Mouse (Mus musculus) CH12.LX (cell line): ENCODE data around the gene Ly6g6d. TPM values are rescaled to one million over a fixed set of nuclear protein-coding genes. Genes with fewer than 3 reads are reported as not detected.
A peak's percentile ranks its signal among the peaks of the same experiment; 100 is the strongest.

Source experiments
- DNase-seq: peaks from one replicate; pipeline ENCODE4 v3.0.0-alpha.2; 2013; ENCODE audit errors: extremely low read depth
- H3K27ac ChIP-seq: 2 replicates; pipeline ENCODE4 v1.5.1; 2012; ENCODE audit warnings: low read depth, mild to moderate bottlenecking, control low read depth, moderate library complexity; ENCODE audit not compliant: insufficient read depth
- H3K27me3 ChIP-seq: replicated peaks from 2 replicates; pipeline ENCODE3; 2012; ENCODE audit warnings: inconsistent platforms
- H3K36me3 ChIP-seq, 2 experiments: replicated peaks in 1 of 2; 2 replicates each; pipeline versions ENCODE3 to v1.6.1; 2012; ENCODE audit warnings: inconsistent platforms in 1 of 2, low read length in 1 of 2, mild to moderate bottlenecking in 1 of 2, mixed read lengths in 1 of 2, moderate library complexity in 1 of 2; ENCODE audit not compliant: control insufficient read depth in 1 of 2, insufficient read depth in 1 of 2
- H3K4me1 ChIP-seq, 2 experiments: 2 replicates each; pipeline ENCODE4 v1.6.1; 2012; ENCODE audit warnings: inconsistent platforms in 1 of 2, moderate library complexity in 1 of 2; ENCODE audit not compliant: insufficient read depth in 2 of 2, control insufficient read depth in 1 of 2
- H3K4me2 ChIP-seq: 2 replicates; pipeline ENCODE4 v1.6.1; 2012; ENCODE audit warnings: low read depth, mild to moderate bottlenecking, control low read depth; ENCODE audit not compliant: poor library complexity, insufficient read depth, severe bottlenecking
- H3K4me3 ChIP-seq, 3 experiments: fragments of 150-350 bp in 1 of 3; sonication (generic) in 1 of 3; replicated peaks in 1 of 3; 2 replicates each; pipeline versions ENCODE3 to v1.5.1; 2011 to 2012; ENCODE audit warnings: low read depth in 2 of 3, low read length in 2 of 3, mild to moderate bottlenecking in 2 of 3, moderate library complexity in 2 of 3, control low read depth in 1 of 3, improper control_type of control experiment in 1 of 3, inconsistent platforms in 1 of 3, mixed read lengths in 1 of 3; ENCODE audit not compliant: poor library complexity in 1 of 3
- H3K79me2 ChIP-seq: replicated peaks from 2 replicates; pipeline ENCODE4 v1.6.1; 2012; ENCODE audit warnings: mild to moderate bottlenecking, moderate library complexity; ENCODE audit not compliant: control insufficient read depth, poor library complexity, insufficient read depth, severe bottlenecking; ENCODE audit errors: extremely low read depth
- H3K9ac ChIP-seq: 2 replicates; pipeline ENCODE4 v1.6.1; 2012; ENCODE audit warnings: low read depth, mild to moderate bottlenecking, control low read depth, moderate library complexity; ENCODE audit not compliant: insufficient read depth
- H3K9me3 ChIP-seq: replicated peaks from 2 replicates; pipeline ENCODE3; 2012; ENCODE audit warnings: low read length, inconsistent platforms, mixed read lengths
- BHLHE40 ChIP-seq: IDR thresholded peaks from 2 replicates; pipeline ENCODE4 v1.6.1; 2011; ENCODE audit warnings: mild to moderate bottlenecking, low read depth, low read length, improper control_type of control experiment
- CHD1 ChIP-seq: IDR thresholded peaks from 2 replicates; pipeline ENCODE4 v1.6.1; 2012; ENCODE audit warnings: low read depth, low read length, improper control_type of control experiment, inconsistent platforms
- CHD2 ChIP-seq: IDR thresholded peaks from 2 replicates; pipeline ENCODE4 v1.6.1; 2011; ENCODE audit warnings: low read length, improper control_type of control experiment
- CTCF ChIP-seq, 2 experiments: IDR thresholded peaks in 1 of 2; conservative IDR thresholded peaks in 1 of 2; 2 replicates each; pipeline ENCODE4 v1.5.1; 2011 to 2012; ENCODE audit warnings: low read depth in 2 of 2, low read length in 2 of 2, improper control_type of control experiment in 1 of 2, inconsistent platforms in 1 of 2, mild to moderate bottlenecking in 1 of 2, moderate library complexity in 1 of 2
- E2F4 ChIP-seq: IDR thresholded peaks from 2 replicates; pipeline ENCODE4 v1.6.1; 2011; ENCODE audit warnings: low read depth, low read length, improper control_type of control experiment; ENCODE audit not compliant: insufficient replicate concordance
- ELF1 ChIP-seq: IDR thresholded peaks from 2 replicates; pipeline ENCODE4 v1.6.1; 2014; ENCODE audit warnings: low read depth, mild to moderate bottlenecking, inconsistent platforms, low read length, improper control_type of control experiment
- EP300 ChIP-seq: IDR thresholded peaks from 2 replicates; pipeline ENCODE4 v1.6.1; 2011; ENCODE audit warnings: low read length, improper control_type of control experiment
- ETS1 ChIP-seq: conservative IDR thresholded peaks from 2 replicates; pipeline ENCODE4 v1.6.1; 2012; ENCODE audit warnings: low read depth, mild to moderate bottlenecking, inconsistent platforms, low read length, improper control_type of control experiment, moderate library complexity
- GABPA ChIP-seq: IDR thresholded peaks from 2 replicates; pipeline ENCODE4 v1.6.1; 2012; ENCODE audit warnings: low read depth, low read length, improper control_type of control experiment, inconsistent platforms; ENCODE audit not compliant: insufficient replicate concordance
- HCFC1 ChIP-seq: IDR thresholded peaks from 2 replicates; pipeline ENCODE4 v1.6.1; 2012; ENCODE audit warnings: low read depth, mild to moderate bottlenecking, inconsistent platforms, low read length, improper control_type of control experiment
- IRF4 ChIP-seq: IDR thresholded peaks from 2 replicates; pipeline ENCODE4 v1.6.1; 2014; ENCODE audit warnings: low read depth, mild to moderate bottlenecking, inconsistent platforms, low read length, improper control_type of control experiment
- JUN ChIP-seq: IDR thresholded peaks from 2 replicates; pipeline ENCODE4 v1.6.1; 2011; ENCODE audit warnings: low read depth, mild to moderate bottlenecking, low read length, improper control_type of control experiment, moderate library complexity; ENCODE audit not compliant: insufficient read depth
- KAT2A ChIP-seq: IDR thresholded peaks from 2 replicates; pipeline ENCODE4 v1.6.1; 2012; ENCODE audit warnings: low read length, improper control_type of control experiment, inconsistent platforms; ENCODE audit not compliant: insufficient replicate concordance
- MAX ChIP-seq: IDR thresholded peaks from 2 replicates; pipeline ENCODE4 v1.6.1; 2011; ENCODE audit warnings: low read length, improper control_type of control experiment
- MAZ ChIP-seq: IDR thresholded peaks from 2 replicates; pipeline ENCODE4 v1.6.1; 2012; ENCODE audit warnings: low read depth, mild to moderate bottlenecking, inconsistent platforms, low read length, improper control_type of control experiment, moderate library complexity
- MYC ChIP-seq: IDR thresholded peaks from 2 replicates; pipeline ENCODE4 v1.6.1; 2011; ENCODE audit warnings: low read depth, mild to moderate bottlenecking, improper control_type of control experiment, low read length
- NRF1 ChIP-seq: IDR thresholded peaks from 2 replicates; pipeline ENCODE4 v1.6.1; 2014; ENCODE audit warnings: low read depth, mild to moderate bottlenecking, inconsistent platforms, low read length, improper control_type of control experiment, moderate library complexity
- PAX5 ChIP-seq: IDR thresholded peaks from 2 replicates; pipeline ENCODE4 v1.6.1; 2012; ENCODE audit warnings: low read length, inconsistent platforms, mixed read lengths
- POLR2A ChIP-seq: IDR thresholded peaks from 2 replicates; pipeline ENCODE4 v1.6.1; 2011; ENCODE audit warnings: low read depth, mild to moderate bottlenecking, improper control_type of control experiment, low read length
- POLR2AphosphoS2 ChIP-seq: IDR thresholded peaks from 2 replicates; pipeline ENCODE4 v1.6.1; 2011; ENCODE audit warnings: low read depth, low read length, improper control_type of control experiment
- RAD21 ChIP-seq: IDR thresholded peaks from 2 replicates; pipeline ENCODE4 v1.6.1; 2011; ENCODE audit warnings: low read depth, mild to moderate bottlenecking, low read length, improper control_type of control experiment, moderate library complexity
- RCOR1 ChIP-seq: conservative IDR thresholded peaks from 2 replicates; pipeline ENCODE4 v1.6.1; 2012; ENCODE audit warnings: low read depth, mild to moderate bottlenecking, inconsistent platforms, low read length, improper control_type of control experiment
- SIN3A ChIP-seq: IDR thresholded peaks from 2 replicates; pipeline ENCODE4 v1.6.1; 2012; ENCODE audit warnings: low read length, improper control_type of control experiment, inconsistent platforms
- SMC3 ChIP-seq: IDR thresholded peaks from 2 replicates; pipeline ENCODE4 v1.6.1; 2011; ENCODE audit warnings: low read depth, low read length, improper control_type of control experiment
- TBP ChIP-seq: conservative IDR thresholded peaks from 2 replicates; pipeline ENCODE4 v1.6.1; 2011; ENCODE audit warnings: low read depth, low read length, improper control_type of control experiment
- TCF12 ChIP-seq: IDR thresholded peaks from 2 replicates; pipeline ENCODE4 v1.6.1; 2014; ENCODE audit warnings: low read depth, mild to moderate bottlenecking, inconsistent platforms, low read length, improper control_type of control experiment
- USF2 ChIP-seq: conservative IDR thresholded peaks from 2 replicates; pipeline ENCODE4 v1.6.1; 2011; ENCODE audit warnings: low read depth, low read length, improper control_type of control experiment
- ZC3H11A ChIP-seq: IDR thresholded peaks from 2 replicates; pipeline ENCODE4 v1.6.1; 2012; ENCODE audit warnings: low read depth, mild to moderate bottlenecking, inconsistent platforms, low read length, improper control_type of control experiment
- ZMIZ1 ChIP-seq: IDR thresholded peaks from 2 replicates; pipeline ENCODE4 v1.6.1; 2012; ENCODE audit warnings: low read depth, mild to moderate bottlenecking, inconsistent platforms, low read length, improper control_type of control experiment
- ZNF384 ChIP-seq: IDR thresholded peaks from 2 replicates; pipeline ENCODE4 v1.6.1; 2012; ENCODE audit warnings: low read depth, low read length, improper control_type of control experiment, inconsistent platforms
- dilution Hi-C: fragments of 300-500 bp; cut with MboI; formaldehyde crosslinking; loops from 2 replicates; pipeline ENCODE4 v1.14.3; 2020; ENCODE audit warnings: low sequenced_read_pairs; ENCODE audit not compliant: extremely low pct_unique_long_range_greater_than_20kb, extremely low pct_ligation_motif_present
- in situ Hi-C: fragments of 300-500 bp; cut with MboI; formaldehyde crosslinking; loops from 3 replicates; pipeline ENCODE4 v1.14.3; 2019; ENCODE audit warnings: low sequenced_read_pairs, low pct_ligation_motif_present, low pct_unique_long_range_greater_than_20kb, mixed read lengths
- polyA plus RNA-seq: library from polyadenylated mRNA; unstranded; fragments of >175 nt; gene quantifications from 2 replicates; pipeline ENCODE4 v1.2.1, GENCODE M21; 2012; ENCODE audit warnings: low read depth; ENCODE audit not compliant: insufficient read length
- total RNA-seq, 2 experiments: library from RNA; depleted of rRNA; stranded (reverse); fragments of 300-350 nt in 1 of 2; fragments of >200 nt in 1 of 2; gene quantifications; 2 replicates each; pipeline ENCODE4 v1.2.3; 2012 to 2014

Gene Ly6g6d
- total and polyA plus RNA-seq, 3 experiments: 0.44 TPM; not detected in 2

GRCm38 (mm10) chr17:35121871-35122303 lies 44.0 kb upstream of the Ly6g6d start, which contains the start of gene Csnk2b:
TSS of gene Csnk2b (minus strand) at chr17:35122053.
- H3K4me2 ChIP-seq: peak within 1 kb of the TSS; percentile 69
- peaks cover 40% of the 10 kb centered on the region for H3K79me2 ChIP-seq
- in situ Hi-C loops (no loop called here), dilution Hi-C loops (no loop called here)
- no peaks in the 10 kb centered on the region for H3K27me3 ChIP-seq
- no peaks in the 10 kb centered on the region for H3K9me3 ChIP-seq
- peaks cover 0 to 44% of the 10 kb centered on the region in 2 experiments; a peak in 2 of 4 replicates for H3K4me1 ChIP-seq
- H3K36me3 ChIP-seq: peaks cover 34 to 46% of the 10 kb centered on the region in 2 experiments
- peak; percentile 66 for DNase-seq
- peak within 1 kb of the TSS; percentile 83 for H3K27ac ChIP-seq
- H3K4me3 ChIP-seq: peak within 1 kb of the TSS; percentile 95 to 99 (median 98)
- TF ChIP-seq E2F4: 0 out of 2 replicates have a peak, but pooled peaks have one; percentile 49
- peak; percentile 29 for TF ChIP-seq RAD21
- peak; percentile 81 for TF ChIP-seq NRF1
- no peak for TF ChIP-seq ZNF384
- TF ChIP-seq SMC3: no peak
- peak in 1 of 2 experiments; percentile 43; a peak in 2 of 4 replicates for TF ChIP-seq CTCF (conservative IDR thresholded peaks at IDR 0.05 in 1 of 2, IDR thresholded peaks at IDR 0.05 in 1 of 2; ENCODE audit: low read depth in 2 of 2, low read length in 2 of 2)
- H3K9ac ChIP-seq: peak within 1 kb of the TSS; percentile 95

GRCm38 (mm10) chr17:35121143-35121799 lies 43.4 kb upstream of the Ly6g6d start, which contains the start of gene Gpank1:
TSS of gene Gpank1 (plus strand) at chr17:35121455.
- Histone ChIP-seq H3K27me3 (no peaks in the 10 kb centered on the region), H3K4me3 (peak within 1 kb of the TSS; percentile 95 to 99 (median 98)), H3K4me1 (peaks cover 0 to 45% of the 10 kb centered on the region in 2 experiments; a peak in 2 of 4 replicates), H3K9ac (peak within 1 kb of the TSS; percentile 95), H3K27ac (peak within 1 kb of the TSS; percentile 83), H3K4me2 (peak within 1 kb of the TSS; percentile 78), H3K36me3 (peaks cover 37 to 51% of the 10 kb centered on the region in 2 experiments), H3K9me3 (no peaks in the 10 kb centered on the region), H3K79me2 (peaks cover 38% of the 10 kb centered on the region)
- in situ Hi-C loops: no loop called here
- peak; percentile 99 for DNase-seq
- dilution Hi-C loops: no loop called here
- TF ChIP-seq KAT2A (peak; percentile 97), MAX (0 out of 2 replicates have a peak, but pooled peaks have one; percentile 47), POLR2AphosphoS2 (no peak), USF2 (no peak), RCOR1 (no peak), ZNF384 (no peak), POLR2A (peak; percentile 85), BHLHE40 (0 out of 2 replicates have a peak, but pooled peaks have one; percentile 26), EP300 (no peak), HCFC1 (peak; percentile 97), ZMIZ1 (peak; percentile 66; the same call in 1 of the 2 replicates), SIN3A (peak; percentile 93), NRF1 (peak; percentile 88), CHD2 (peak; percentile 89), CTCF (conservative IDR thresholded peaks at IDR 0.05 in 1 of 2, IDR thresholded peaks at IDR 0.05 in 1 of 2; ENCODE audit: low read depth in 2 of 2, low read length in 2 of 2) (no peak), GABPA (peak; percentile 57; the same call in 1 of the 2 replicates), CHD1 (no peak), TCF12 (peak; percentile 69; the same call in 1 of the 2 replicates), ELF1 (peak; percentile 99), IRF4 (peak; percentile 8; the same call in 1 of the 2 replicates), JUN (no peak), ZC3H11A (no peak), ETS1 (no peak), SMC3 (no peak), TBP (peak; percentile 61; the same call in 1 of the 2 replicates), PAX5 (no peak), MYC (no peak; the same call in 1 of the 2 replicates), E2F4 (no peak), MAZ (peak; percentile 88)
